Mouse (Mus musculus) kidney, adult 2 months (tissue): ENCODE results near the gene Lrrc74a. TPM values are rescaled to one million over a fixed set of nuclear protein-coding genes. Genes with fewer than 3 reads are reported as not detected.

ENCODE experiments used
- DNase-seq: peaks from one replicate; pipeline ENCODE4 v3.0.0; 2021
- H3K27ac ChIP-seq: fragments of 200-500 bp; 2 replicates; pipeline ENCODE4 v1.5.1; 2012; ENCODE audit warnings: low read depth, low read length, control low read depth, inconsistent platforms; ENCODE audit not compliant: insufficient read depth
- H3K27me3 ChIP-seq: fragments of 200-500 bp; replicated peaks from 2 replicates; pipeline ENCODE4 v1.6.1; 2012; ENCODE audit warnings: mild to moderate bottlenecking, moderate library complexity, low read length, inconsistent platforms; ENCODE audit not compliant: control insufficient read depth, insufficient read depth
- H3K36me3 ChIP-seq: fragments of 200-500 bp; 2 replicates; pipeline ENCODE4 v1.6.1; 2012; ENCODE audit warnings: mild to moderate bottlenecking, moderate library complexity, low read length, inconsistent platforms; ENCODE audit not compliant: control insufficient read depth, insufficient read depth
- H3K4me1 ChIP-seq: fragments of 200-500 bp; 2 replicates; pipeline ENCODE4 v1.6.1; 2011; ENCODE audit warnings: low read length; ENCODE audit not compliant: control insufficient read depth, insufficient read depth
- H3K4me3 ChIP-seq: fragments of 200-500 bp; 2 replicates; pipeline ENCODE4 v1.5.1; 2011; ENCODE audit warnings: mild to moderate bottlenecking, low read depth, low read length, control low read depth; ENCODE audit not compliant: insufficient read depth
- CTCF ChIP-seq: fragments of 200-500 bp; conservative IDR thresholded peaks from 2 replicates; pipeline ENCODE4 v1.5.1; 2011; ENCODE audit warnings: low read depth, mild to moderate bottlenecking, control low read depth, low read length, moderate library complexity, mixed read lengths; ENCODE audit not compliant: insufficient read depth, insufficient read length
- POLR2A ChIP-seq: fragments of 200-500 bp; IDR thresholded peaks from one replicate; pipeline ENCODE4 v1.6.1; 2011; ENCODE audit warnings: low read depth, low read length, control low read depth
- WGBS: fragments of 180-500 bp; shearing (Covaris S2); methylation state at CpG from one replicate; pipeline ENCODE4 v1.1.7; 2018; 5-methylcytosine and 5-hydroxymethylcytosine counted together
- polyA plus RNA-seq: library from polyadenylated mRNA; depleted of rRNA; stranded (reverse); fragments of >200 nt; gene quantifications from 2 replicates; pipeline ENCODE4 v1.2.3, GENCODE M21; 2012

Gene Lrrc74a
- polyA plus RNA-seq, 1 experiment = not detected

GRCm38 (mm10) chr12:86806031-86806922 is 72.1 kb downstream of the Lrrc74a start:
- H3K27ac ChIP-seq = 0 out of 2 replicates have a peak overlapping the region, but pooled peaks have one; percentile 1
- no peaks in the 10 kb centered on the region for H3K36me3 ChIP-seq
- TF ChIP-seq CTCF = no peak
- TF ChIP-seq POLR2A = no peak
- H3K4me3 ChIP-seq = no peak overlapping the region
- H3K4me1 ChIP-seq = peaks cover 45% of the 10 kb centered on the region
- DNase-seq = peak; percentile 85
- WGBS = 18% methylated on average over 19 of the region's 20 CpGs
- no peaks in the 10 kb centered on the region for H3K27me3 ChIP-seq

GRCm38 (mm10) chr12:86806923-86807794 is 73.0 kb downstream of the Lrrc74a start:
- no peak for TF ChIP-seq CTCF
- no peak for TF ChIP-seq POLR2A
- H3K27me3 ChIP-seq = no peaks in the 10 kb centered on the region
- H3K4me3 ChIP-seq = no peak overlapping the region
- 57% methylated on average over 5 of the region's 5 CpGs for WGBS
- no peaks in the 10 kb centered on the region for H3K36me3 ChIP-seq
- peak overlapping the region; percentile 1; the same call in 1 of the 2 replicates for H3K27ac ChIP-seq
- peaks cover 40% of the 10 kb centered on the region for H3K4me1 ChIP-seq
- DNase-seq = no peak

DNA sequence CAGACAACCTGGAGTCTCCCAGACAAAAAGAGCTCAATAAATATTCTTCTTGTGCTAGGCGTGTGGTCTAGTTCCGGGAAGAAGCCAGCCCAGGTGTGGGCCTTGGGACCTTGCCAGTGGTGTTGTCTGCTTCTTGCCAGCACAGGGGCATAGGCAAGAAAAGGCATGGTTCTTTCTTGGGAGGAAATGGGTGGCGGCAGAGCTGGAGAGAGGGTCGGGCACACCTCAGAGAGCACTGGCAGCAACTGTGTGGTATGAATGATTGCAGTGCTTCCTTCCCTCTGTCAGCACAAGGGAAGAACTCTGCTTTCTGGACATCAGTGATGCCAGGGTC is 73.6 kb downstream of the Lrrc74a start:
- no peak for DNase-seq
- Histone ChIP-seq H3K36me3 (no peaks in the 10 kb centered on the region), H3K27ac (no peak overlapping the region), H3K27me3 (no peaks in the 10 kb centered on the region), H3K4me3 (no peak overlapping the region), H3K4me1 (peaks cover 36% of the 10 kb centered on the region)
- TF ChIP-seq CTCF (no peak), POLR2A (no peak)
- WGBS = 40% methylated on average over 4 of the region's 4 CpGs

- TF ChIP-seq POLR2A (no peak), CTCF (no peak)
- Histone ChIP-seq H3K27ac (no peak overlapping the region), H3K4me3 (no peak overlapping the region), H3K36me3 (no peaks in the 10 kb centered on the region), H3K4me1 (peaks cover 25% of the 10 kb centered on the region), H3K27me3 (no peaks in the 10 kb centered on the region)
- WGBS = 80% methylated on average over 4 of the region's 4 CpGs
- DNase-seq = no peak
Measured at GRCm38 (mm10) chr12:86808856-86809255, 74.7 kb downstream of the Lrrc74a start.

DNA sequence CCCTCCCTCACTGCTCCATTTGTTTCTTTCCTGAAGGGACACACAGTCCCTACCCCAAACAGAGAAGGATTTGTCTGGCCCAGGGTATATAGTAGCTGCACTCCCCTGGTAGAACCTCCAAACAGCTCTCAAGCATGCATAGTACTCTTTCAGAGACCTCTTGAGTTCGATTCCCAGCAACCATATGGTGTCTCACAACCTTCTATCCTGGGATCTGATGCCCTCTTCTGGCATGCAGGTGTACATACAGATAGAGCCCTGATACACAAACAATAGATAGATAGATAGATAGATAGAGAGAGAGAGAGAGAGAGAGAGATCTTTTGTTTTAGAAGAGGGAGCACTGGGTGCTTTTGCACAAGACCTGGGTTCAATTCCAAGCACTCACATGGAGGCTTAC is 75.9 kb downstream of the Lrrc74a start:
- 92% methylated on average over 1 of the region's 1 CpGs for WGBS
- no peak for DNase-seq
- Histone ChIP-seq H3K4me1 (peaks cover 14% of the 10 kb centered on the region; the same call in 1 of the 2 replicates), H3K4me3 (no peak overlapping the region), H3K27me3 (no peaks in the 10 kb centered on the region), H3K36me3 (no peaks in the 10 kb centered on the region), H3K27ac (no peak overlapping the region)
- TF ChIP-seq CTCF = no peak

DNA sequence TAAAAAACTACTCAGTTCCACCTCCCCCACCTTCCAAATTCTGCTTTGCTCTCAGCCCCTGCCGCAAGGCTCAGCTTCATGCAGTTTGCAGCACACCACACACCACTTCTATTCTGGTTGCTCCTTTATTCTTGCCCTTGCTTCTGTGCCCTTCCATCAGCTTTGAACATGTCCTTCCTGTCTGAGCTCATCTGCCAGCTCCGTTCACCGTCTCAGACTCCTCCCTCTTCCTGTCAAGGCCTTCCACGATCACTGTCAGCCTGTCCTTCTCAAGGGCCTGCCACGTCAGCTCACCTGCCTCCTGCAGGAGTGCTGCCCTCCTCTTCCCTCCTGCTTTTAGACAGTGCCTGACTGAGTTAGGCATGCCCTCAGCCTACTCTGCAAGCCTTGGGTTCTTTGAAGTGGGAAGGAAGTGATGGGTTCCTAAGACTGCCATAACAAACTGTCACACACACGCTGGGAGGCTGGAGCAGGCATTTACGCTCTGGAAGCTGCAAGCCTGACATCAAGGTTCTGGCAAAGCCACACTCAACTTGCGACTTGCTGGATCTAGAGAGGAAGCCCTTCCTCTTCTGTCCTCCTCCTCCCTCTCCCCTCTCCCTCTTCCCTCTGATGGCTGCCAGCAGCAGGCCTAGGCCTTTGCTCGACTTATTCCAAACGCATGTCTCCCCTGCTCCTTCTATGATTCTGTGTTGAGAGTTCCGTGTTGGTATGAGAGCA is 76.7 kb downstream of the Lrrc74a start:
- Histone ChIP-seq H3K27ac (peak overlapping the region; percentile 42; the same call in 1 of the 2 replicates), H3K36me3 (no peaks in the 10 kb centered on the region), H3K4me3 (no peak overlapping the region), H3K27me3 (no peaks in the 10 kb centered on the region), H3K4me1 (peaks cover 14% of the 10 kb centered on the region; the same call in 1 of the 2 replicates)
- TF ChIP-seq CTCF (no peak), POLR2A (no peak)
- 50% methylated on average over 11 of the region's 11 CpGs for WGBS
- DNase-seq = peak; percentile 64
